Mouse (Mus musculus) left cerebral cortex, postnatal 14 days (tissue): ENCODE measurements around the gene Prr14l. TPM values are rescaled to one million over a fixed set of nuclear protein-coding genes. Genes with fewer than 3 reads are reported as not detected.
"Not testable (repeated sequence)": the region's sequence is repeated elsewhere in the genome, so short reads cannot be mapped to it uniquely, and the experiment has no call there.

Source experiments
- DNase-seq, 2 experiments: peaks; one replicate each; pipeline ENCODE4 v3.0.0; 2021 to 2022; ENCODE audit warnings: low spot score in 2 of 2, mixed read lengths in 1 of 2
- intact Hi-C: fragments of 180-260 bp; cut with DNase I; formaldehyde crosslinking; loops from one replicate; pipeline ENCODE4 v1.15.1; 2025
- total RNA-seq, 2 experiments: library from RNA; stranded (reverse); gene quantifications; 2 replicates each; pipeline ENCODE4 v1.2.3; 2021

Prr14l gene
- total RNA-seq, 2 experiments from 2014 or later, result 36.0 to 39.2 TPM

- intact Hi-C loops, result no loop called here
- no peak for DNase-seq
These were observed 27.0 kb downstream of the Prr14l start, which contains the start of gene Gm20671 for GRCm38 (mm10) chr5:32827009-32827408. Gm20671 (minus strand) TSS chr5:32827109.

- intact Hi-C loops, result no loop called here
- DNase-seq, result peak in 1 of 2 experiments; percentile 19
These were observed 33.6 kb downstream of the Prr14l start for GRCm38 (mm10) chr5:32820471-32820870.

GRCm38 (mm10) chr5:32815396-32815795, 38.7 kb downstream of the Prr14l start:
- no peak for DNase-seq
- intact Hi-C loops, result no loop called here

DNA sequence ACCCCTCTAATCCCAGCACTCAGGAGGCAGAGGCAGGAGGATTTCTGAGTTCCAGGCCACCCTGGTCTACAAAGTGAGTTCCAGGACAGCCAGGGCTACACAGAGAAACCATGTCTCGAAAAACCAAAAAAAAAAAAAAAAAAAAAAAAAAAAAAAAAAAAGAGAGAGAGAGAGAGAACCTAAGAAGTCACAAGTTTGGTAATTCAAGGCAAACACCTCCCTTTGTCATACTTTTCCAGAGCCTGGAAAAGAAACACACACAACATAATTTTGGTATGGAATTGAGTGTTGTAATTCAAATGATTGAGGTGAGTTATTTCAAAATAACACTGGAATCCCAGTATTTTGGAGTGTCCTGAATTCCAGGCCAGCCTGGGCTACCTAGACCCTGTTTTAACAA, 67.6 kb downstream of the Prr14l start:
- intact Hi-C loops, result not testable (repeated sequence)

GRCm38 (mm10) chr5:32785313-32785915, 68.6 kb downstream of the Prr14l start, which contains the start of gene Pisd:
Pisd (minus strand) TSS chr5:32785646.
- intact Hi-C loops, result no loop called here

More for the DNA sequence above, 67.6 kb downstream of the Prr14l start:
- DNase-seq, result not testable (repeated sequence)

DNA sequence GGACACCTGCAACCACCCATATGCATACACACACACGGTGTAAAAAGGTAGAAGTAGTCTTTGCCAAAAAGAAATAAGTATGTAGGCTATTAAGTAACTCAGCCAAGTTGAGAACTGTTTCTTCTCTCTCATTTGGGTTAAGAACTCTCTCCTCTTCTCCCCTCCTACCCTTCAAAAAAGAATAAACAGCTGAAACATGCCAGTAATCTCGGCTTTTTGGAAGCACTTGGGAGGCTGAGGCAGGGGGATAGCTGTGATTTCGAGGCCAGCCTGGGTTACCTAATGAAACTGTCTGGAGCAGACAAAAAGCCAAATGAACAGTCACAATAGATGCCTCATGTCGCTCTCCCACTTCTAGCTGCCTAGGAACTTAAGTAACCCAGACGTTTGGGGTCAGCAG, 69.3 kb downstream of the Prr14l start:
- intact Hi-C loops, result no loop called here
- DNase-seq, result no peak

More at GRCm38 (mm10) chr5:32785313-32785915, 68.6 kb downstream of the Prr14l start, which contains the start of gene Pisd:
- DNase-seq, result peak; percentile 96 to 97

DNA sequence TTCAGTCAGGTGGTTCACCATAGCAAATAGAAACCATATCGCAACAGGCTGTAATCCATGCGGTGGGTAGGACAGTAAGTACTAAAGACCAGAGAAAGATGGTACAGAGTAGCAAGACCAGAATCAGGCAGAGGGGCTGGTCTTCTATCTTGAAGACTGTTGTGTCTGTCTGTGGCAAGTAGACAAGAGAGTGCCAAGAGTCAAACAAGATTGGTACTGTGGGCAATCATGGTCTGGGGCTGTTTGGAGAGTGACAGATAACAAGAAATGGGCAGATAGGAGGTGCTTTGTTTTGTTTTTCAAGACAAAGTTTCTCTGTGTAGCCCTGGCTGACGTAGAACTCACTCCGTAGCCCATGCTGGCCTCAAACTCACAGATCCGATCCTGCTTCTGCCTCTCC, 72.5 kb downstream of the Prr14l start:
- no peak for DNase-seq
- intact Hi-C loops, result no loop called here

DNA sequence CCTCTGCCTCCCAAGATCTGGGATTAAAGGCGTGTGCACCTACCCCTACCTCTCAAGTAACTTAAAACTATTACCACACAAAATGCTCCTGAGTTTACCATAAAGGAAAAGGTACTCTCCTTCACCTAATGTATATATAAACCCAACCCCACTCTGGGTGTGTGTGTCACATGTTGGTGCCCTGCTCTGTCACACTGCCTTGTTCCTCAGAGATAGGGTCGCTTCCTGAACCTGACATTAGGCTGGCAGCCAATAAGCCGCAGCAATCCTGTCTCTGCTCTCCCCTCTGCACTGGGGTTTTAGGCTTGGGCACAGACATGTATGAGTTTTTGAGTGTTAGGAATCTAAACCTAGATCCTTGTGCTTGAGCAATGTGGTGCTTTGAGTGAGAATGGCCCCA, 75.9 kb downstream of the Prr14l start:
- DNase-seq, result no peak
- intact Hi-C loops, result no loop called here

GRCm38 (mm10) chr5:32772361-32772760, 81.7 kb downstream of the Prr14l start:
- intact Hi-C loops, result no loop called here
- no peak for DNase-seq

DNA sequence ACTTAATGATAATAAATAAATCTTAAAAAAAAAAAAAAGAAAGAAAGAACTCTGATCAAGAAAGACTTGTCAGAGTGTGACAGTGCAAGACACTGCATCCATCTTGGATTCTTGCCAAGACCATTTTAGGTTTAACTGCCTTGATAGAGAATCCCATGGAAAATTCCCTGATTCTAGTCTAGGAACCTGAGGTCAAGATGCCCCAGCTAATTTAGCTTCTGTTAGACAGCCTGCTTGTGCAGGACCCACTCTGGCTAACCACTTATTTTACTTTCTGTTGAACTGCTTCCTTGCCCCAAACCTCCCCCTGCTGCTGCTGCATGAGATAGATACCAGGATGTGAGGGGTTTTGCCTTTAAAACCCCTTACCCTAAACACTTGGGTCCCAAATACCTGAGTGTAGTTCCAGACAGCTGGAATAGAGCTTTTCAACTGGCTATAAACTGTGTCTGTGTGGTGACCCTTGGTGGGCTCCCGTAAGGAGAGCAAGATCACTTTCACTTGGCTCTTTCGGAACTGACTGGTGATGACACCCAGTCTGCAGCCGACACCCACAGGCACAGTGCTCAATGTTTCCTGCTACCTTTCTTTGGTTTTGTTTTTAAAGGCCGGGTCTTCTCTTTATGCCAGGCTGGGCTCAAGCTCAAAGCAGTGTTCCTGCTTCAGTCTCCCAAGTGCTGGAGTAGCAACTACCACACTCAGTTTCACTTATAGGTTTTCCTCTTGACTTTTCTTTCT, 86.3 kb downstream of the Prr14l start:
- DNase-seq, result no peak
- intact Hi-C loops, result no loop called here

DNA sequence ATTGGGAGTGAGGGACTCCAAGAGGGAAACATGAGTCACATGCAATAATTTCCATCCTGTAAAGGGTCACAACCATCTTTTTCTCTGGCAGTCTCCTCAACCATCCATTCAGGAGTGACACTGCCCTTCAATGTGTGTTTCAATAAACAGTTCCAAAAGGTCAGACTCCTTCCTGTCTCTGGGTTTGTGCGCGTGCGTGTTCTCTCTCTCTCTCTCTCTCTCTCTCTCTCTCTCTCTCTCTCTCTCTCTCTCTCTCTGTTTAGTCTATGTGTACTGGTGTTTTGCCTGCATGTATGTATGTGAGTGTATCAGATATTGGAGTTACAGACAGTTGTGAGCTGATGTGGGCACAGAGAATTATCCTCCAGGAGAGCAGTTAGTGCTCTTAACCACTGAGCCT, 87.1 kb downstream of the Prr14l start:
- no peak for DNase-seq
- intact Hi-C loops, result no loop called here

DNA sequence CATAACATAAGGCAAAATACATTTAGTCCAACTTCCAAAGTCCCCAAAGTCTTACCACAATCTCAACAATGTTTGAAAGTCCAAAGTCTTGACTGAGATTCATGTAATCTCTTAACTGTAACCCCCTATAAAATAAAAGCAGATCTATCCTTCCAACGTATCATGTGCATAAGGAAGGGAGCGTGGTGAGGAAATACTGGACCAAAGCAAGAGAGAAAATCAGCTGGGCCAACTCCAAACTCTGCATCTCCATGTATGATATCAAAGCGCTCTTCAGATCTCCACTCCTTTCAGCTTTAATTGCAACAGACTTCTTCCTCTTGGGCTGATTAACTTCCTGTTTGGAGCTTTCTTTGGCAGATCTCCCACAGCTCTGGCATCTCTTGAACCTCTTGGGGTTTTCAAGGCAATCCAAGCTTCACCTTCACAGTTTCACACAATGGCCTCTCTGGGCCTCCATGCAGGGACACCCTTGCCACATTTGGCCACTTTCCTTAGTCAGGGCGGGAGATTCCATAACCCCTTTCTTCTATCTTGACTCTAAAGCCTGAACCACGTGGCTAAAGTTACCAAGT, 92.4 kb downstream of the Prr14l start:
- intact Hi-C loops, result no loop called here
- DNase-seq, result no peak

- intact Hi-C loops, result no loop called here
- no peak for DNase-seq
These were observed 93.3 kb downstream of the Prr14l start for GRCm38 (mm10) chr5:32760787-32761186.

- intact Hi-C loops, result not testable (repeated sequence)
These were observed 93.7 kb downstream of the Prr14l start for GRCm38 (mm10) chr5:32760352-32760751.

DNA sequence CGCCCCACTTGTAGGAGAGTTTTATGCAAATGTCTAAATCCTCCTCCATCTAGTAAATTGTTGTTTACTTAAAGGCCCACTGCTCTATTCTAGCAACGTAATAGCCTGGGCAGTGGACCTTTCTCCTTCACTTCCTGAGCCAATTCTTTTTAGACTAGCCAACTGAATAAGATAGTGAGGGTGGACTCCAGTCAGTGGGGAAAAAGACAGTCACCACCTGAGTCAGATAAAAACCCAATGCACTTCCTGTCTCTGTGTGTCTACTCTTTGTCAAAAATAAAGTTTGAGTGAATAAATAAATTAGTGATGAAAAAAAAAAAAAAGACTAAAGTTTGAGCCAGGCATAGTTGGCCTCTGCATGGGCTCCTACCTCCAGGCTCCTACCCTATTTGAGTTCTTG, 94.4 kb downstream of the Prr14l start:
- intact Hi-C loops, result no loop called here
- DNase-seq, result no peak

More at GRCm38 (mm10) chr5:32760352-32760751, 93.7 kb downstream of the Prr14l start:
- DNase-seq, result not testable (repeated sequence)

GRCm38 (mm10) chr5:32756141-32756540, 97.9 kb downstream of the Prr14l start:
- intact Hi-C loops, result no loop called here
- no peak for DNase-seq

- intact Hi-C loops, result no loop called here
- peak in 1 of 2 experiments; percentile 22 for DNase-seq
These were observed 102.3 kb downstream of the Prr14l start for GRCm38 (mm10) chr5:32751736-32752135.

GRCm38 (mm10) chr5:32748936-32749335, 105.1 kb downstream of the Prr14l start:
- no peak for DNase-seq
- intact Hi-C loops, result no loop called here

DNA sequence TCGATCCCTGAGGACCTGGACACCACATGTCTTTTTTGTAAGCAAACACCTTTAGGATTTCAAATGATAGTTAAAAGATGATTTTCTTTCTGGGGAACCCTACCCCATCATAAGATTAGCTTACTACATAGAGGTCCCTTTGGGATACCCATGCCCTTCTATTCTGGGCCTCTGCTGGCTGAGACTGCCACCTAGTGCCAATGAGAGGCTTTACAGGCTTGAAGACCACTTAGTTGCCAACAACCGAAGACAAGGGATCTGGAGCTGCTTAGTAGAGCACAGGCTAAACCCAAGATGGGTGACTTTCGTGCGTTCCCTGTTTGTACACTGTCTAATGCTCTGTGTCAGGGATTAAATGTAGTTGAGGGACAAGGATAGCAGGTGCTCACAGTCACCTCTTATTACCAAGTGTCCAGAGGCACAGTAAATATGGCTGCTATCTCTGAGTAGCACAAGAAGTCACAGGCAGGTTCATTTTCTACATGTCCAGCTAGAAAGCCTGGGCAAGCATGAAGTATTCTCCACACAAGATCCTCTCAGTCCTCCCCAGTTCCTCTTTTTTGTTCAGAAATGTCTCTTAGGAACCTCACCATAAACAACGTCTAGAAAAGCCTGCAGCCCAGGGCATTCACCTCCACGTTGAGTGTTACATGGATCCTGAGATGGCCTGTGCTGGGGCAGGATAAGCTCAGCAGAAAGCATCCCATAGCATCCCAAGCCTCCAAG, 106.2 kb downstream of the Prr14l start:
- peak; percentile 65 to 73 for DNase-seq
- intact Hi-C loops, result loop anchor here (1.0 kb wide), 1 partner anchor 34 kb away; no protein-coding TSS in a partner anchor
